Mouse (Mus musculus): ENCODE results near the gene Atp5d.
A peak's percentile ranks its signal among the peaks of the same experiment; 100 is the strongest.

The Atp5d gene

DNA sequence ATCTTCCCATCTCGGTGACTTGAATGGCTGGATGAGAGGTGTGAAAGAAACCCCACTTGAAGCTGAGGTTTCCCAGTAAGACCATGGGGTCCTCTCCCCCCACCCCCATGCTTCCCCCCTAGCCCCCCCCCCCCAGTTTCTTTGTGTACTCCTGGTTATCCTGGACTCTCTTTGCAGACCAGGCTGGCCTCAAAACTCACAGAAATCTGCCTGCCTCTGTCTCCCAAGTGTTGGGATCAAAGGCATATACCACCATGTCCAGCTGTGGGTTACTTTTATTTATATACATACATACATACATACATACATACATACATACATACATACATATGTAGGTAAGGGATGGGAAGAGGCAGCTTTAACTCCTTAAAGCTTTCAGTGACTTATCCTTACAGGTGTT lies 30.6 kb downstream of the Atp5d start:
- DNase-seq = no peak

DNA sequence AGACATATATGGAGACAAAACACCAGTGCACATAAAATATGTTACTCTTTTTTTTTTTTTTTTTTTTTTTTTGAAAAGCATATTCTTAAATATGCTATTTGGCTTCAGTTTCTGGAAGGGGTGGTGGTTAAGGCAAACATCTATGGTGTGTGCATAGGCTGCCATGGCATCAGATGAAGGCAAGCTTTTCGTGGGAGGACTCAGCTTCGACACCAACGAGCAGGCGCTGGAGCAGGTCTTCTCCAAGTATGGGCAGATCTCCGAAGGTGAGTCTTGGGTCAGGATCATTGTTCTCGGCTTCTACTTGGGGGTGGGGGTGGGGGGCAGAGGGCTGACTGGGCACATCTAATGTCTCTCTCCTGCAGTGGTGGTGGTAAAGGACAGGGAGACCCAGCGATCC lies 31.2 kb downstream of the Atp5d start:
- DNase-seq = no peak

DNA sequence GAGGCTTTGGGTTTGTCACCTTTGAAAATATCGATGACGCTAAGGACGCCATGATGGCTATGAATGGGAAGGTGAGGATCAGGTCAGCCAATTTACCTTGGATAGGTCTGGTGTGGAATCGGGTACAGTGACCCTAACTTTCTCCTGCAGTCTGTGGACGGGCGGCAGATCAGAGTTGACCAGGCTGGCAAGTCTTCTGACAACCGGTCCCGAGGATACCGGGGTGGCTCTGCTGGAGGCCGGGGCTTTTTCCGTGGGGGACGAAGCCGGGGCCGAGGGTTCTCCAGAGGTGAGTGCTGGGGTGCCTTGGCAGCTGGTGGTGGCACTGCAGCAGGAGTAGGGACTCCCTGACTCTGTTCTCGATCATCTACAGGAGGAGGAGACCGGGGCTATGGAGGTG lies 31.6 kb downstream of the Atp5d start:
- peak; percentile 24 for DNase-seq

DNA sequence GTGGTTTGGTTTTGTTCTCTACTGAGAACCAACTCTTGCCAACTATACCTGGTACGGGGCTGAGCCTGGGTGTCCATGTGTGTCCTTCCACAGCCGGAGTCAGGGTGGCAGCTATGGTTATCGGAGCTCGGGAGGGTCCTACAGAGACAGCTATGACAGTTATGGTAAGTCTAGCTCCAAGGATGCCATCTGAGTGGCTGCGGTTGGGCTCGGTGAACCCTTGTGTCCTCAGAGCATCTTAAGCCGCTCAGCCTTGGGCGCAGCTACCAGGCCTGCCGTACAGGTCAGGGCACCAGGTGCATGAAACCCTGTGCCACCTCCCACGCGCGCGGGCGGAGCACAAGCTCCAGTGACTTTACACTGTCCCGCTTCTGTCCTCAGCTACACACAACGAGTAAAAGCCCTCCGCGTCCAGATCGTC lies 32.2 kb downstream of the Atp5d start:
- peak; percentile 33 for DNase-seq

DNA sequence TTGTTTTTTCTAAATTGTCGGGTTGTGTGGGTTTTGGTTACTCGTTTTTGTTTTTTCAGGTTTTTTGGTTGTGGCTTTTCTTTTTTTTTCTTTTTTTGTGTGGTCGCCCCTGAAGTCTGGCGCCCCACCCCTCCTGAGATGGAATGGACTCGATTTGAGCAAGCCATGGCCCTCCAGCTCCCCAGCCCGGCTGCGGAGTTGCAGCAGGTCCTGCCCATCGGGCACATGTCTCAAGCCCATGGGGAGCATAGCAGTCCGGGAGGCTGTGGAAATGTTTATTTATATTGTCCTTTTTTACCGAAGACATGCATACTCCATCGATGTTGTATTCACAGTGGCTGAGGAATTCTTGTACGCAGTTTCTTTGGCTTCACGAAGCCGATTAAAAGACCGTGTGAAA lies 32.8 kb downstream of the Atp5d start:
- no peak for DNase-seq

DNA sequence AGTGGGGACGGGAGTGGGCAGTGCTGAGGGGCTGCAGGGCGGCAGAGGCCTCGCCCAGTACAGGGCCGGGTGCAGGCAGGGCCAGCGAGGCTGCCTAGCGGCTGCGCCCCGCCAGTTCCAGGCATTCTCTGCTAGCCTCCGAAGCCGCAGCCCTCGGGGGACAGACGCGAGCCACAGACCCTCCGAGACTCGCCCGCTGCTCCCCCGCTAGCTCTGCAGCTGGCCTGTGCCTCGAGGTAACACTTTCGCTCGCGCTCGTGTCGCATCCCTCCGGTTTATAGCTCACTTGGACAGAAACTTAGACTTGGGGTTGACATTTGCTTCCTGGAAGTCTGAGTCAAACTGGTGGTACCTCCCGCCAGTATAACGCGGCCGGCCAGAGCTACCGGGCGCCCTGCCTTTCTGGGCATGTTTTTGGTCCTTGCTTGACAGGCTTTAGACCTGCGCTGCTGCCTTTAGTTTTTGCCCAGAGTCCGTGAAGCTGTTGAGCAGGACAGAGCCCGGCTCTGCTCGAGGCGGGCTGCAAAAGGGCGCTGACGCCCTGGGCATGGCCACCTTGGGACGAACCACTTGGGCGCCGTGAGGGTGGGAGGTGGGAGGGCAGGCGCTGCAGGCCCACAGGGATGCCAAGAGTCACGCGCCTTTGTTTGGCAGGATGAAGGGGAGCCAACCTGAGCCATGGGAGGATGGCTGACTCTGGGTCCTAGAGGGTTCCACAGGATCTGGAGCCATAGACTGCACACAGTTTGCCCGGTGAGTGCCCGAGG lies 33.5 kb downstream of the Atp5d start:
- peak; percentile 50 for DNase-seq

DNA sequence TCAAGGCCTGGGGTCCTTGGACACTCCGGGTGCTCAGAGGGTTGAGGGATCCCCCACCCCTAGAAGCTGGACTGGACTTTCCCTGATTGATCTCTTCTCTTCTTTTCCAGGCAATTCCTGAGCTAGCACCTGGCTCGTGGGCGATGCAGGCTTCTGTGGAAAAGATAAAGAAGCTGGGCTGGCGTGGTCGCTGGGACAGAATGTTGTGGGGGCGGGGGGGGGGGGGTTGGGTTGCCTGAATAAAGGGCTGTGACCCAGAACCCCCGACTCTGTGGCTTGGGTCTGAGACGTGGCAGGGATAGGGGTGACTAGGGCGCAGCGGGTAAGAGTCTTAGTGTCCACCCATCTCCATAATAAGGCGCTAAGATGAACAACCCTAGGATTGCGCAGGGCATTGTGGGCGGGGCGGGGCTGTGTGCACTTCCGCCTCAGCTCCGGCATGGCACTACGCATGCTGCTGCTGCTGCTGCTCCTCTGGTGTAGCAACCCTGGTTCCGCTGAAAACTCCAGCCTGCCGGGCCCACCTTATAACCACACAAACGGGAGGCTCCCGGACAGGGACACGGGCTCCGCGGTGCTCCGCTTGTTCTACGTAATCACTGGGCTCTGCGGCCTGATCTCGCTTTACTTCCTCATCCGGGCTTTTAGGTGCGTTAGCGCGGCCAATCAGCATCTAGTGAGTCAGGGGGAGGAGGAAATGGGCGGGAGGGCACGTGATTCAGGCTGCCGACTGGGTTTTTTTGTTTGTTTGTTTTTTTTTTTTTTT lies 34.3 kb downstream of the Atp5d start, which contains the start of gene 1600002K03Rik:
1600002K03Rik (plus strand) TSS at position 418 of the 766 bp plus-strand sequence.
- DNase-seq = peak; percentile 94

DNA sequence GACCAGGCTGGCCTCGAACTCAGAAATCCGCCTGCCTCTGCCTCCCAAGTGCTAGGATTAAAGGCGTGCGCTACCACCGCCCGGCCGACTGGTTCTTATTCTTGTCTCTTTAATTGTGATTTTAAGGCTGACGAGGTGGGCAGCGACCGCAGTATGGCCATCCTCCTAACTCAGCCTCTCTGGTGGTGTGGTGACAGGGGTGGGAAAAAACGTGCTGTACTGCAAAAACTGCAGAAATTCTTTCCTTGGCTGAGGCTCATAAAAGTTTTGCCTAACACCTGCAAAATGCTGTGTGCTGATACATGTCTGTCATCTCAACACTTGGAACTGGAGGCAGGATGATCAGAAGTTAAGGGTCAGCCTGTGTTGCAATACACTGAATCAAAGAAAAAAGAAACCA lies 34.9 kb downstream of the Atp5d start:
- DNase-seq = peak; percentile 45

DNA sequence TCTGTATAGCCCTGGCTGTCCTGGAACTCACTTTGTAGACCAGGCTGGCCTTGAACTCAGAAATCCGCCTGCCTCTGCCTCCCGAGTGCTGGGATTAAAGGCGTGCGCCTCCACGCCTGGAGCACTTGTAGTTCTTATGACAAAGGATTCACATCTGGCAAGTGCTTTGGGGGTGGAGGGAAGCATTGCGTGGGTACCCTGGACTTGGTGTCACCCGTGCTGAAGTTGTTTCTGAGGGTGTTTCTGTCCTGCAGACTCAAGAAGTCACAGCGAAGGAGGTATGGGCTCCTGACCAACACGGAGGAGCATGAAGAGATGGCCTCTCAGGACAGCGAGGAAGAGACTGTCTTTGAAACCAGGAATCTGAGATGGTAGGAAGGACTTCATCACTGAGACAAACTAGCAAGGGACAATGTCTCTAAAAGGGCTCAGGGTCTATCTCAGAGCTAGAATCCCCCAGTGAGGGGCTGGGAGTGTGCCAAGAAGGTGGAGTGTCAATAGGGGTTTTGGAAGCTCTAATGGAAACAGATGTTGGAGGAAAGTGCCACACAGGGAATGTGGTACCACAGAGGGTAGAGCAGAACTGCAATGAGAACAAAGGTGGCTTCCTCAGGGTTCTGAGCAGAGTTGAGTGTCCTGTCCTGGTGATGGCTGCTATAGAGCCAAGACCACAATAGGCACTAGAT lies 35.7 kb downstream of the Atp5d start:
- peak; percentile 26 for DNase-seq

DNA sequence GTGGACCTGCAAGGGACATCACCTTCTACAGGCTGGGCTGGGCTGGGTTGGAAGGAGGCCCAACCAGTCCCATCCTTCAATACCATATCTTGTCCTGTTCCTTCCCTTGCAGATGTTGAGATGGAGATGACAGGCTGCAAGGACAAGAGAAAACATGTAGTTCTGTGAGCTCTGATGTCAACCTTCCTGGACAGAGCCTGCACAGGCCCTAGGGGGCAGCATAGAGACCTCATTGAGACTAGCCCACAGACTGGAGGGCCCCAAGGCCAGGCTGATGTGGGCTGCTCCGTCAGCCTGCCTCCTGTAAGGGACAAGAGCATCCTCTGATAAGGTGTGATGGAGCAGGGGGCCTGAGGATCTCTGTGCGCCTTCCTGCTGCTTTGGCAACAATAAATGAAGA lies 36.3 kb downstream of the Atp5d start:
- peak; percentile 53 for DNase-seq

DNA sequence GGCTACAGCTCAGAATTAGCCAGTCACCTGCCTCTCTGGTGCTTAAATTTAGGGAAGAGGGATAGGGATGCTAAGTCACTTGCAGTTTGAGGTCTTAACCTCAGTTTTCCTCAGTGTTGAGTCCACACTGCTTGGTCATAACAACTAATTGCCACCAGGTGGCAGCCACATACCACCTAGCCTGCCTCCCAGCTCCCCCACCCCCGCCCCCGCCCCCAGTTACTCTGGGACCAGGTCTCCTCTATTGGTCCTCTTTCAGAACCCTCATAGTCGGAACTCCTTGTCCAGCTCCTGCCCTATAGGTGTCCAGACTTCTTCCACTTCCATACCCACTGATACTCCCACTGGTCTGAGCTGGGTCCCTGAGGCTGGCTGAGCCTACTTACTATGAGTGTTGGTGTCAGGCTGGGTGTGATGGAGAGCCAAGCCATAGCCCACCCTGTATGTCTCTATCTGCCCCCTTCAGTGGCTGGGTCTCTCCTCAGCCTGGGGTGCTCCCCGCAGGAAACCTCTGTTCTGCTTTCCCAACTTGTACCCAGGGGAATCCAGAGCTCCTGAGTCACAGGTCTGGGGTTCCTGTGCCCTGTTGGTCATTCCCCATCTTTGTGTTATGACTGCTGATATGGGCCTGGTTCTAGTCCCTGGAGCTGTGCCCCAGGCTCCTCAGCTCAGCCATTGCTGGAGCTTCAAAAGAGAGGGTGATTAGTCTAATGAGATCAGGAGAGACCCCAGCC lies 37.3 kb downstream of the Atp5d start:
- peak; percentile 35 for DNase-seq

DNA sequence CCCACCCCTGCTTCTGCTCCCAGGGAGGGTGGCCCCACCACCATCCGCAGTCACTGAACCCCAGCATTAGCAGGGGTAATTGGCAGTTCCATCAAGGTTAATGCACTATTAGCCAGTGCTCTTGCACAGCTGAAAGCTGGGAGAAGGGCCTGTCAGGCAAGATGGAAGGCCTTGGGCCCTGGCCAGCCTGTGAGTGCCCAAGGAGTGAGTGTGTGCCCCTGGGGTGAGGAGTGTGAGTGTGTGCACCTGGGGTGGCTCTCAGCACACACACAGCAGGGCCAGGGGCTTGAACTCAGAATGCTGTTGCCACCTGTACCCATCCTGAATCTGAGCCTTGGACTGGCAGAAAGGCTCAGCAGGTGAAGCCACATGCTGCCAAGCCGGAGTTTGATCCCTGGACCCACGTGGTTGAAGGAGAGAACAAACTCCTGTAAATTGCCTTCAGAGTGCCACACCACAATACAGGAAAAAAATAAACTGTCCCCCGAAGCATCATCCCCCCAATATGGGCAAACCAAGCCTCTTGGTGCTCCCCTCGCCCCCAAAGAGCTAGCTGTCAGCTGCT lies 37.9 kb downstream of the Atp5d start:
- DNase-seq = peak; percentile 44

DNA sequence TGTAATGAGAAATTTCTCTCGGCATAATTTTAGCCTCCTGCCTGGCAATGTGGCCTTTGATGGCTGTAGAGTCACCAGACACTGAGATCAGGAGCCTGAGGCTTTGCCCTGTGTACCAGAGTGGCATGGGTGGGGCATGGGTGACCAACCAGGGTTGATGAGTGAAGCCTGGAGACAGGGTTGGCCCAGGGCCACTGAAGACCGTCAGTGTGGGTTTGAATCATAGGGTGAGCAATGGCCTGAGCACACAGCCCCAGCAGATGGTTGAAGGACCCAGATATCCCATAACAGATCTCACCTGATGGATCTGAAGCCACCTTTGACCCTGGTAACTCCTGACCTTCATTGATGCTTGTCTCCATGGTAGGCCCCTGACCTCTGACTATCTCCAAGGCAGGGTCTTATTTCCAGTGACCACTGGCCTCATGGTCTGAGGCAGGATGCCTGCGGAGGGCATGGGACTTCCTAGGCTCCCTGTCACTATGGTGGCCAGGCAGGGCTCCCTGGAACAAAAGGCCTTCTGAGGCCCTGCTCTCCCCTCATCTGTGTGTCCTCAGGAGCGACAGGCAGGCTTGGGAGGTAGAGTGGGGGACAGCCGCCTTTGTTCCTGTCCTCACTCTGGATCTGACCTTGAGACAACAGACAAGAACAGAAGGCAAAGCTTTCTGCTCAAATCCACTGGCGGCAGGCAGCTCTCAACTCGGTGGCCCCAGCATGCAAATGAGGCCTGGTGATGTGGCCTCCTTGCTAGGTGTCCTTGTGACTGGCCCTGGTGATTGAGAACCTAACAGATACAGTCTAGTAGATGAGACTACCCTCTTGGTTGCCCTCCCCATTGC lies 39.2 kb downstream of the Atp5d start:
- DNase-seq = no peak

DNA sequence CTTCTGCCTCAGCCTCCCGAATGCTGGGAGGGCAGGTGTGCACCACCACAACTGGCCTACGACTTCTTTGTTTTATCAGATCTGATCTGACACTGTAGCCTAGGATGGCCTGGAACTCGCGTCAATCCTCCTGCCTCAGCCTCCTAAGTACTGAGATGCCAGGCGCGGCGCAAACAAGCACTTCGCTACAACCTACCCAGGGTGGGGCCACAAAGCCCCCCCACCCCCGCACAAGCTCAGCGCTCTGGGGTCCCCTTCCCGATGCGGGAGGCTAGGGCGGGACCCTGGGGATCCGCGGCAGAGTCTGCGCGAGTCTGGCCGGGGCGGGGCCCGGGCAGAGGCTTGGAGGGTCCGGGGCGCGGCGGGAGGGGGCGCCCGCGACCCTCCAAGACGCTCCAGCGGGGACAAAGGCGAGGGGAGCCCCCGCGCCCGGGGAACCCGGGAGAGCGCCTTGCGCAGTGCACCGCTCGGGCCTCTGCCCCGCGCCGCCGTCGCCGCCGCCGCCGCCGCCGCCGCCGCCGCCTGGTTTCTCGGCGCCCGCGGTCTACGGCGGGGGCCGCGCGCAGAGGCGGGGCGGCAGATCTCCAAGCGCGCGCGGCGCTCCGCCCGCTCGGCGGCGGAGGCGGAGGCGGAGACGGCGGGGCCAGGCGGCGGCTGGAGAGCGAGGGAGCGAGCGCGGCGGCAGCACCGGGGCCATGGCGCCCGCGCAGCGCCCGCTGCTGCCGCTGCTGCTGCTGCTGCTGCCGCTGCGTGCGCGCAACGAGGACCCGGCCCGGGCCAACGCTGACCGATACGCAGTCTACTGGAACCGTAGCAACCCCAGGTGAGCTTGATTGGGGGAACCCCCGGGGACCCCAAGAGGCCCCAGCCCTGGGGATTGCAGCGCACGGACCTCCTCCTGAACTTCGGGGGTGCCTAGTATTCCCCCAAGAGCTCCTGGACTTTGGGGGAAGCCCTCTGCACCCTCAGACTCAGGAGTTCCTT lies 40.9 kb downstream of the Atp5d start, which contains the start of gene Efna2:
Efna2 (plus strand) TSS at position 415 of the 984 bp plus-strand sequence.
- peak; percentile 20 for DNase-seq

DNA sequence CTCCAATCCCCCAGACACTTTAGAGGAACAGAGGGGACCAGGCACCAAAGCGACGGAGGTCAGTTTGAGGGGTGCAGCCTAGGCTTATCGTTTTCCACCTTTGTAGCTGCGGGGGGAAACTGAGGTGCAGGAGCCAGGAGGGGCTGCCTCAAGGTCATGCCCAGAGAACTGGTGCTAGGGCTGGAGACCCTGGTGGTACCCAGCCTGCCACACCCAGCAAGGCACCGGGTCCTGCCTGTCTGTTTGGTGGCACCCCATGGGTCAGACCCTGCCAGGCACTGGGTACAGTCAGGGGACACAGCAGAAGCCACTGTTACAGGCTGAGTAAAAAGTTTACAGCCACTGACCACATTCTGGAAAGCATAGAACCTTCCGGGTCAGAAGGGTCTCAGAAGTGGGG lies 41.9 kb downstream of the Atp5d start:
- DNase-seq = no peak

DNA sequence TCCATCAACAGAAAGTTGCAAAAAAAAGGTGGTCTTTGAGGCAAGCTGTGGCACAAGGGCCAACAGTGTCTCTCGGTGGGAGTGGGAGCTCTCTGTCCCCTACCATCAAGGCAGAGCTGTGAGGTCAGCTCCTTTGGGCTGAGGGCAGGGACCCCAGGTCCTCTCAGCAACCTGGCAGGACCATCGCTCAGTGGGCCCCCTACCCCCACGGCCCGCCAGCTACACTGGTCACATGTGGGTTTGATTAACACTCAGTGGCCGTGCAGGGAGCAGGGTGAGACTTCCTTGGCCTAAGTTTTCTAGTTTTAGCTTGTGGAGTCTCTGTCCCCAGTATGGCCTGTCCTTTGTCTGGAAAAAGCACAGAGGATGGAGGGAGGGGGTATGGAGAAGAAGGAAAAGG lies 42.4 kb downstream of the Atp5d start:
- DNase-seq = no peak

DNA sequence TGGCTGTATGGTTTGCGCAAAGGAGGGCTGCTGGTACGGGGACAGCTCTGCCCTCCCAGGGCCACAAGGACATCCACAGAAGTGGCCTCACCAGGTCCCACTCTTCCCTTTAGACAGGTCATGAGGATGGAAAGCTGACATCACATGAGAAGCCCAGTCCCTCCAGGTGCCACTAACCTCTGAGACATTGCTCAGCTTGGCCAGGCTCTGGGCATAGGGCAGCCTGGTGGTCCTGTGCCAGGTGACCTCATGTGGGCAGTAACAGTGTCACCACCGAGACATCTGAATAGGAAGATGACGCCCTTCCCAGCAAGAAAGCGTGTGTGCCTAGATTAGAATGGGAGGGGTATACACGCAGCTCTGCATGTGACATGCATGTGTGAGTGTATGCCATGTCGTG lies 44.1 kb downstream of the Atp5d start:
- no peak for DNase-seq

DNA sequence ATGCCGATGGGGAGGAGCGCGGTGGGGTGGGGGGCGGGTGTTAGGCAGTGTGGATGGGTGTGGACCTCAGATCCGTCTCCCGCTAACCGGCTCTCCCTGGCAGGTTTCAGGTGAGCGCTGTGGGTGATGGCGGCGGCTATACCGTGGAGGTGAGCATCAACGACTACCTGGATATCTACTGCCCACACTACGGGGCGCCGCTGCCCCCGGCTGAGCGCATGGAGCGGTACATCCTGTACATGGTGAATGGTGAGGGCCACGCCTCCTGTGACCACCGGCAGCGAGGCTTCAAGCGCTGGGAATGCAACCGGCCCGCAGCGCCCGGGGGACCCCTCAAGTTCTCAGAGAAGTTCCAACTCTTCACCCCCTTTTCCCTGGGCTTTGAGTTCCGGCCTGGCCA lies 48.2 kb downstream of the Atp5d start:
- DNase-seq = no peak

DNA sequence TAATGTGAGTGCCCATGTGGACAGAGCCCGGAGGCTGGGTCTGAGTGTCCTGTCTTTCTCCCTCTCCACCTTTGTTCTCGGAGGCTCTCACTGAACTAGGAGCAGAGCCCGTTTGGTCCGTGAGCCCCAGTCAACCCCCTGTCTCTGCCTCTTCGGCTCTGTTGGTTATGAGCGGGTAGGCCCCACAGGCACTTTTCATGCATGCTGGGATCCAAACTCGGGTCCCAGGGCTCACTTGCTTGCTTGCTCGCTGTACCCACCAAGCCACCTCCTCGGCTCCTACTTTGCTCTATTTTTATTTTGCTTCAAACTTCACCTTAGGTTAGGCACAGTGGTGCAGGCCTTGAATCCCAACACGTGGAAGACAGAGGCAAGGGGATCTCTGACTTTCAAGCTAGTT lies 49.3 kb downstream of the Atp5d start:
- DNase-seq = no peak

DNA sequence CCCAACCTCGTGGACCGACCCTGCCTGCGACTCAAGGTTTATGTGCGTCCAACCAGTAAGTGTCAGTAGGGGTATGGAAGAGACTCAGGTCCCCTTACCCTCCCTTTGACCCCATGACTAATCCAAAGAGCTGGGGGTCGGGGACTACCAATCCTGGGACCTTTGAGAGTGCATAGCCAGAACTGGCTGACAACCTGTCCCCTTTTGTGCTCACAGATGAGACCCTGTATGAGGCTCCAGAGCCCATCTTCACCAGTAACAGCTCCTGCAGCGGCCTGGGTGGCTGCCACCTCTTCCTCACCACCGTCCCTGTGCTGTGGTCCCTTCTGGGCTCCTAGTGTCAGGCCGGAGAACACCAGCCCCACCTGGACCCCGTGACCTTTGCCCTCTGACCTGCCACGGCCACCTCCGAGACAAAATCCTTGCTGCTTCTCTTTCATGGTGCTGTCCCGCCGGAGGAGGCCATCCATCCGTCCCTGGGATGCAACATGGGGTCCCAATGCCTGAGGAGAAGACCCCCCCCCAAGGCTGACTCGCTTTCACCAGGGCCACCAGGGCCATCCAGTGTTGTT lies 50.1 kb downstream of the Atp5d start:
- no peak for DNase-seq
